Mouse (Mus musculus): ENCODE measurements around the gene Ccdc57.

The Ccdc57 gene

GRCm38 (mm10) chr11:120932564-120933398 is at the start of gene Ccdc57:
Gene Ccdc57, minus strand, starts transcription at chr11:120932872.
- peak; percentile 91 to 92 for DNase-seq (ENCODE audit: low spot score in 2 of 2)

GRCm38 (mm10) chr11:120982459-120982858 is 49.8 kb upstream of the Ccdc57 start:
- no peak for DNase-seq (ENCODE audit: low spot score in 2 of 2)

- DNase-seq (ENCODE audit: low spot score in 2 of 2), result no peak
Measured at GRCm38 (mm10) chr11:120981661-120982060, 49.0 kb upstream of the Ccdc57 start.

- DNase-seq (ENCODE audit: low spot score in 2 of 2), result peak; percentile 60 to 81
Measured at GRCm38 (mm10) chr11:120980427-120981035, 47.9 kb upstream of the Ccdc57 start.

- peak in 1 of 2 experiments; percentile 45 for DNase-seq (ENCODE audit: low spot score in 2 of 2)
Measured at GRCm38 (mm10) chr11:120979711-120980426, 47.2 kb upstream of the Ccdc57 start.

GRCm38 (mm10) chr11:120973318-120973717 is 40.6 kb upstream of the Ccdc57 start:
- no peak for DNase-seq (ENCODE audit: low spot score in 2 of 2)

- DNase-seq (ENCODE audit: low spot score in 2 of 2), result no peak
Measured at GRCm38 (mm10) chr11:120971237-120971636, 38.6 kb upstream of the Ccdc57 start.

- DNase-seq (ENCODE audit: low spot score in 2 of 2), result no peak
Measured at GRCm38 (mm10) chr11:120969742-120970141, 37.1 kb upstream of the Ccdc57 start.

GRCm38 (mm10) chr11:120965587-120965986 is 32.9 kb upstream of the Ccdc57 start:
- DNase-seq (ENCODE audit: low spot score in 2 of 2), result no peak

GRCm38 (mm10) chr11:120964195-120965157 is 31.8 kb upstream of the Ccdc57 start:
- no peak for DNase-seq (ENCODE audit: low spot score in 2 of 2)

- DNase-seq (ENCODE audit: low spot score in 2 of 2), result no peak
Measured at GRCm38 (mm10) chr11:120962909-120963308, 30.2 kb upstream of the Ccdc57 start.

- DNase-seq (ENCODE audit: low spot score in 2 of 2), result no peak
Measured at GRCm38 (mm10) chr11:120962050-120962771, 29.5 kb upstream of the Ccdc57 start.

GRCm38 (mm10) chr11:120961594-120961993 is 28.9 kb upstream of the Ccdc57 start:
- DNase-seq (ENCODE audit: low spot score in 2 of 2), result no peak

GRCm38 (mm10) chr11:120960248-120960647 is 27.6 kb upstream of the Ccdc57 start:
- no peak for DNase-seq (ENCODE audit: low spot score in 2 of 2)

- DNase-seq (ENCODE audit: low spot score in 2 of 2), result no peak
Measured at GRCm38 (mm10) chr11:120959564-120959963, 26.9 kb upstream of the Ccdc57 start.

- DNase-seq (ENCODE audit: low spot score in 2 of 2), result no peak
Measured at GRCm38 (mm10) chr11:120959066-120959465, 26.4 kb upstream of the Ccdc57 start.

GRCm38 (mm10) chr11:120957731-120958257 is 25.1 kb upstream of the Ccdc57 start:
- no peak for DNase-seq (ENCODE audit: low spot score in 2 of 2)

- DNase-seq (ENCODE audit: low spot score in 2 of 2), result no peak
Measured at GRCm38 (mm10) chr11:120957052-120957451, 24.4 kb upstream of the Ccdc57 start.

- DNase-seq (ENCODE audit: low spot score in 2 of 2), result no peak
Measured at GRCm38 (mm10) chr11:120955701-120956100, 23.0 kb upstream of the Ccdc57 start.

GRCm38 (mm10) chr11:120954936-120955335 is 22.3 kb upstream of the Ccdc57 start:
- no peak for DNase-seq (ENCODE audit: low spot score in 2 of 2)
